Comparison of ENCODE assay signal across 18 mouse cellular contexts in the genomic region with DNA sequence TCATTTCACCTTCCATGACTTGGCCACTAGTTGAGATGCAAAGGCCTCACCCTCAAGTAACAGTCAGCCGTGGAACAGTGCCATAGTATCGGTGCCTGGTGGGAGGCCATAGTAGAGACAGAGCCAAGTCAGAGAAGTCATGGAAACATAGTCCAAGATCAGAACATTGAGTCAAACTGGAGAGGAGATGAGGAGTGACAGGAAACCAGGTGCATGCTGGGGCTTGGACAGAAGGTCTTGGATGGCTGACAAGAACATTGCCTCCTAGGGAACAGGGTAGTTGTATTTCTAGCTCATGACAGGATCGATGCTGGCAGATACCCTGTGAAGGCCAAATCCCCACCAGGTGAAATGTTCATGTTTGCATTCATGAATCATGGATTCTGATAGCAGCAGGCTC.
"Had no signal": no experiment of that assay in that cellular context is flagged by ENCODE, and none has a peak within 500 bp of the region (broad histone marks: within the 10 kb centered on the region; RNA-seq: fewer than 3 reads in every experiment).

No protein-coding gene starts in this region.

- H3K9ac ChIP-seq: lung, embryonic 14.5 days; midbrain, embryonic 13.5 days; midbrain, embryonic 15.5 days; neural tube, embryonic 13.5 days; neural tube, embryonic 15.5 days had no signal

- H3K36me3 ChIP-seq: midbrain, embryonic 13.5 days; midbrain, embryonic 15.5 days; neural tube, embryonic 13.5 days; neural tube, embryonic 15.5 days had no signal

- H3K4me3 ChIP-seq: midbrain, embryonic 13.5 days; midbrain, embryonic 15.5 days; myocyte; neural tube, embryonic 13.5 days; neural tube, embryonic 15.5 days had no signal

- ATAC-seq: midbrain, embryonic 13.5 days; midbrain, embryonic 15.5 days had no signal

- DNase-seq: lung, adult 18-20 months; lung, embryonic 14.5 days; lung, postnatal 10 days; lung, postnatal 4 days; retina, postnatal 1 day; right cerebral cortex, adult 18-20 months; right cerebral cortex, postnatal 25 days; right cerebral cortex, postnatal 4 days; spleen, adult 18-20 months; thymus, adult 18-20 months; thymus, postnatal 14 days; thymus, postnatal 36 days had no signal

- H3K27ac ChIP-seq: midbrain, embryonic 13.5 days; midbrain, embryonic 15.5 days; neural tube, embryonic 13.5 days; neural tube, embryonic 15.5 days had no signal

- H3K4me1 ChIP-seq: midbrain, embryonic 13.5 days; midbrain, embryonic 15.5 days; neural tube, embryonic 13.5 days had no signal

- H3K27me3 ChIP-seq: midbrain, embryonic 13.5 days; midbrain, embryonic 15.5 days; neural tube, embryonic 13.5 days; neural tube, embryonic 15.5 days had no signal

- H3K4me2 ChIP-seq: lung, embryonic 14.5 days; midbrain, embryonic 11.5 days; midbrain, embryonic 13.5 days; midbrain, embryonic 15.5 days; neural tube, embryonic 13.5 days; neural tube, embryonic 15.5 days had no signal

- H3K9me3 ChIP-seq: midbrain, embryonic 13.5 days; midbrain, embryonic 15.5 days; neural tube, embryonic 13.5 days; neural tube, embryonic 15.5 days had no signal
